Mouse (Mus musculus): Measurements from ENCODE around the gene Bri3bp. TPM values are rescaled to one million over a fixed set of nuclear protein-coding genes. Genes with fewer than 3 reads are reported as not detected.
A peak's percentile ranks its signal among the peaks of the same experiment; 100 is the strongest.
"Not testable (repeated sequence)": the region's sequence is repeated elsewhere in the genome, so short reads cannot be mapped to it uniquely, and the experiment has no call there.

Gene Bri3bp
- polyA plus RNA-seq, 1 experiment from 2014 or later: 39.8 TPM

DNA sequence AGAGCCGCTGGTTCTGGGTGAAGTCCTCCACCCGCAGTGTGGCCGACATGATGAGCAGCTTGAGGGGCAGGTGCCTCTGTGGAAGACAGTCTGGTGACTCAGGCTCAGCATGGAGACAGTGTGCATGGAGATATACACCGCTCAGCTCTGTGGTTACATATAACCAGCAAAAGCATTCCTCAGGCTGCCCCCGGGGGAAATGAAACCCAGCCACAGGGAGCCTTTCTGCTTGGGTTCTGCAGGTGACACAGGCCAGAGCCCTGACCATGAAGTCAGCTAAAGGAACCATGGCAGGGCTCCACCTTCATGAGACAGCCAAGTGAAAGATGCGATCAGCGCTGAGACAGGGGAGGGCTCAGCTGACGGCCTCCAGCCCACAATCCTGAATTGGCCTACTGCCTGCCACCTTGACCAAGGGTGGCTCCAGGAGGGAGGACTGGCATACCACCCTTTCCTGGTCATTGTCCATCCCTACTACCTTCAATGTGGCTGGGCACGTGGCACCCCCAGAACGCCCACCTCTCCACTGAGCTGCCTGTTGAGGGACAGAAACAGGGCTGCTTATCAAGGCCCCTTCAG is 15.6 kb upstream of the Bri3bp start:
- Histone ChIP-seq H3K27me3 (ENCODE audit: control insufficient read depth, insufficient read depth, low read length) (no peaks in the 10 kb centered on the region), H3K27ac (ENCODE audit: low read depth, low read length) (no peak overlapping the region), H3K4me3 (ENCODE audit: low read length) (no peak overlapping the region), H3K9ac (ENCODE audit: low read depth, low read length) (no peak overlapping the region), H3K4me1 (ENCODE audit: control insufficient read depth, insufficient read depth, low read length) (no peaks in the 10 kb centered on the region), H3K9me3 (ENCODE audit: control insufficient read depth, low read length) (no peaks in the 10 kb centered on the region), H3K4me2 (replicated peaks; ENCODE audit: low read depth, low read length) (no peak overlapping the region), H3K36me3 (ENCODE audit: control insufficient read depth, insufficient read depth, low read length) (peaks cover 99% of the 10 kb centered on the region)
- no peak for ATAC-seq (ENCODE audit: low FRiP score, low TSS enrichment)
- 94% methylated on average over 10 of the region's 10 CpGs for WGBS

DNA sequence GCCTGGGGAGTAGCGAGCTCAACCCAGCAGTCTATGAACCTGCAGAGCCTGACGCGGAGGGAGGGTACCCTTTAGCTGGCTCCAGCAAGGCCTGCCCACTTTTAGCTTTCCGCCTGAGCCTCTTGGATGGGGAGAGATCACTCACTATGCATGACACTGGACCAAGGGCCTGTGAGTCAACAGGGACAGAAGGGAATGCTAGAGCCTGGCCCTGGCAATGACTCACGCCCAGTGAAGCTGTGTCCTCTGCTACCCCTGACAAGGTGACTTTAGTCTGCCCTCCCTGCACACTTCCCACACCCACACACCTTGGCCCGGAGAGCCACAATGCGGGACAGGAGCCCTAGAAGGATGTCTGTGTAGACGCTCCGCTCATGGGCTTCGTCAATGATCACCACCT is 15.0 kb upstream of the Bri3bp start:
- no peak overlapping the region for H3K27ac ChIP-seq (ENCODE audit: low read depth, low read length)
- no peak for ATAC-seq (ENCODE audit: low FRiP score, low TSS enrichment)

DNA sequence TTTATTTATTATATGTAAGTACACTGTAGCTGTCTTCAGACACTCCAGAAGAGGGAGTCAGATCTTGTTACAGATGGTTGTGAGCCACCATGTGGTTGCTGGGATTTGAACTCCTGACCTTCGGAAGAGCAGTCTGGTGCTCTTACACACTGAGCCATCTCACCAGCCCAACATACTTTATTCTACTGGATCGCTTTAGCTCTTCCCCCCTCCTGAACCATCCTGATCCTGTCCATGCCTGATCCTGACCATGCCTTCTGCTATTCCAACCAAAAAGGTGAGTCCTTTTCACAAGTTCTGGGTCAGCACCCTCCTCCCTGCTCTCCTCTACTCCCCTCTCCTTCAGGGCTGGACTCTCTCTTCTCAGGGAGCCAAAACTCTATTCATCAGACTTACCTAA is 9.0 kb upstream of the Bri3bp start:
- H3K4me1 ChIP-seq (ENCODE audit: control insufficient read depth, insufficient read depth, low read length); H3K27me3 ChIP-seq (ENCODE audit: control insufficient read depth, insufficient read depth, low read length); H3K9ac ChIP-seq (ENCODE audit: low read depth, low read length); H3K4me2 ChIP-seq (replicated peaks; ENCODE audit: low read depth, low read length); ATAC-seq (ENCODE audit: low FRiP score, low TSS enrichment); H3K27ac ChIP-seq (ENCODE audit: low read depth, low read length); H3K9me3 ChIP-seq (ENCODE audit: control insufficient read depth, low read length); H3K4me3 ChIP-seq (ENCODE audit: low read length): not testable (repeated sequence)
- H3K36me3 ChIP-seq (ENCODE audit: control insufficient read depth, insufficient read depth, low read length): peaks cover 43% of the 10 kb centered on the region
- 94% methylated on average over 2 of the region's 2 CpGs for WGBS

More for the DNA sequence above, 15.0 kb upstream of the Bri3bp start:
- H3K4me3 ChIP-seq (ENCODE audit: low read length): no peak overlapping the region
- H3K27me3 ChIP-seq (ENCODE audit: control insufficient read depth, insufficient read depth, low read length): no peaks in the 10 kb centered on the region
- 96% methylated on average over 10 of the region's 10 CpGs for WGBS
- H3K4me2 ChIP-seq (replicated peaks; ENCODE audit: low read depth, low read length): no peak overlapping the region
- no peaks in the 10 kb centered on the region for H3K4me1 ChIP-seq (ENCODE audit: control insufficient read depth, insufficient read depth, low read length)
- H3K9ac ChIP-seq (ENCODE audit: low read depth, low read length): no peak overlapping the region
- no peaks in the 10 kb centered on the region for H3K9me3 ChIP-seq (ENCODE audit: control insufficient read depth, low read length)
- H3K36me3 ChIP-seq (ENCODE audit: control insufficient read depth, insufficient read depth, low read length): peaks cover 100% of the 10 kb centered on the region

DNA sequence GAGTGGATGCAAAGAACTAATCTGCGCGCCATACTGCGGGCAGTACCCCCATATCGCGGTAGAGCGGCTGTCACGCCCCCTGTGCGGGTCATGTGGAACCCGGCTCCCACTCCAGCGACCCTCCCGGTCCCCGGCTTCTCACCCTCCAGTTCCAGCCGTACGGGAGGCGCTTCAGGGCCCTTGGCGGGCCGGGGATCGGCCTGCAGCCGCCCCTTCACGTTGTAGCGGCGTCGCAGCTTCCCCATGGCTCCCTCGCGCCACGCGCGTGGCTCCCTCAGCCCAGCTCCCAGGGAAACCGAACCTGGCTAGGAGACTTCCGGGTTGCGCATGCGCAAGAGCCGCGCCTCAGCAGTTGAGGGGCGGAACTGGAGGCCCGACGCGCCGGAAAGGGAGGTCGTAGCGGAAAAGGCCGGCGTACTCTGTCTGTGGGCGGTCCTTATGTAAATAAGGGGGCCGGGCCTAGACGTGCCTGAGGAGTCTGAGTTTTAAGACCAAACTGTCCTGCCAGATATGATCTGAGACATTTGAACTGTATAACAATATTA is 7.5 kb upstream of the Bri3bp start, which contains the start of gene Dhx37:
Dhx37 (minus strand) TSS at position 329 of the 545 bp plus-strand sequence.
- peaks cover 28% of the 10 kb centered on the region for H3K36me3 ChIP-seq (ENCODE audit: control insufficient read depth, insufficient read depth, low read length)
- H3K4me2 ChIP-seq (replicated peaks; ENCODE audit: low read depth, low read length): peak within 1 kb of the TSS; percentile 87
- under 1% methylated on average over 46 of the region's 46 CpGs for WGBS
- H3K9ac ChIP-seq (ENCODE audit: low read depth, low read length): peak within 1 kb of the TSS; percentile 85
- no peaks in the 10 kb centered on the region for H3K9me3 ChIP-seq (ENCODE audit: control insufficient read depth, low read length)
- ATAC-seq (ENCODE audit: low FRiP score, low TSS enrichment): peak; percentile 95
- peak within 1 kb of the TSS; percentile 96 for H3K4me3 ChIP-seq (ENCODE audit: low read length)
- H3K27ac ChIP-seq (ENCODE audit: low read depth, low read length): 0 out of 2 replicates have a peak within 1 kb of the TSS, but pooled peaks have one; percentile 42
- no peaks in the 10 kb centered on the region for H3K27me3 ChIP-seq (ENCODE audit: control insufficient read depth, insufficient read depth, low read length)
- H3K4me1 ChIP-seq (ENCODE audit: control insufficient read depth, insufficient read depth, low read length): no peaks in the 10 kb centered on the region; the same call in 1 of the 2 replicates

DNA sequence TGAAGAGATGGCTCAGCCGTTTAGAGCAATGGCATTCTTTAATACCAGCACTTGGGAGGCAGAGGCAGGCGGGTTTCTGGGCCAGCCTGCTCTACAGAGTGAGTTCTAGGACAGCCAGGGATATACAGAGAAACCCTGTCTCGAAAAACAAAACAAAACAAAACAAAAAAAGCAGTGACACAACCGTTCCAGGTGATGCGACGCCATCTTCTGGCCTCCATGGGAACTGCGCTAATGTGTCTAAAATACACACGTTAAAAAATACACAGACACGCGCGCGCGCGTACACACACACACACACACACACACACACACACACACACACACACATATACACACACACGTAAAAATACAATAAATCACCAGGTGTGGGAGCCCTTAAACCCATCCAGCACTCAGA is 7.0 kb upstream of the Bri3bp start:
- H3K27ac ChIP-seq (ENCODE audit: low read depth, low read length); H3K9ac ChIP-seq (ENCODE audit: low read depth, low read length); H3K27me3 ChIP-seq (ENCODE audit: control insufficient read depth, insufficient read depth, low read length); H3K9me3 ChIP-seq (ENCODE audit: control insufficient read depth, low read length); H3K4me2 ChIP-seq (replicated peaks; ENCODE audit: low read depth, low read length); H3K4me1 ChIP-seq (ENCODE audit: control insufficient read depth, insufficient read depth, low read length): not testable (repeated sequence)
- H3K36me3 ChIP-seq (ENCODE audit: control insufficient read depth, insufficient read depth, low read length): peaks cover 23% of the 10 kb centered on the region
- H3K4me3 ChIP-seq (ENCODE audit: low read length): peak overlapping the region; percentile 96
- 51% methylated on average over 15 of the region's 15 CpGs for WGBS
- peak; percentile 47 for ATAC-seq (ENCODE audit: low FRiP score, low TSS enrichment)

DNA sequence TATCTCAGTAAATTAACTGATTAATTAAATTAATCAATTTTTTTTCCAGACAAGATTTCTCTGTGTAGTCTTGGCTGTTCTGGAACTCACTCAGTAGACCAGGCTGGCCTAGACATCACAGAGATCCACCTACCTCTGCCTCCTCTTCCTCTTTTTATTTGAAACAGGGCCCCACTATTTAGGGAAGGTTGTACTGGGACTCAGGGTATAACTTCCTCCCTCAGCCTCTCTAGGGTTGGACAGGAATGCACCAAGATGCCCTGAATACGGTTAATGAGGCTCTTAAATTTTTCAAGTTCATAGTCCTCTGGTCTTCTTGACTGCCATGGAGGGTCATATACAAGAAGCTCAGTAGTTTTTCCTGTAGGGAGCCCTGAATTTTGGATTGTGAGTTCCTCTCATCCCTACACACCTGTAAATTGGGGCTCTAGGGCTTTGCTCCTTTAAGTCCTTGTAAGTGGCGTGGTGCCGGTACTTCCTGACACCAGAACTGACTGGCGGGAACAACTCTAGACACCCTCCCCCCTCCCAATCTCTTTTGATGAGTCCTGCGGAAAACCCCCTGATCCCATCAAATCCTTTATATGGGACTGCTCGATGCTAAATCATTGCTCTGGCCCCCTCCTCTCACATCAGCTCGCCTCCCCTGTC is 660 bp upstream of the Bri3bp start:
- ATAC-seq (ENCODE audit: low FRiP score, low TSS enrichment): no peak; the same call in 1 of the 2 replicates
- Histone ChIP-seq H3K4me3 (ENCODE audit: low read length) (peak overlapping the region; percentile 80), H3K27me3 (ENCODE audit: control insufficient read depth, insufficient read depth, low read length) (no peaks in the 10 kb centered on the region), H3K9ac (ENCODE audit: low read depth, low read length) (peak overlapping the region; percentile 81; the same call in 1 of the 2 replicates), H3K9me3 (ENCODE audit: control insufficient read depth, low read length) (no peaks in the 10 kb centered on the region), H3K27ac (ENCODE audit: low read depth, low read length) (no peak overlapping the region), H3K36me3 (ENCODE audit: control insufficient read depth, insufficient read depth, low read length) (no peaks in the 10 kb centered on the region), H3K4me2 (replicated peaks; ENCODE audit: low read depth, low read length) (peak overlapping the region; percentile 84), H3K4me1 (ENCODE audit: control insufficient read depth, insufficient read depth, low read length) (0 out of 2 replicates have a peak, but pooled peaks cover 9% of the 10 kb centered on the region)
- WGBS: 2% methylated on average over 7 of the region's 7 CpGs

DNA sequence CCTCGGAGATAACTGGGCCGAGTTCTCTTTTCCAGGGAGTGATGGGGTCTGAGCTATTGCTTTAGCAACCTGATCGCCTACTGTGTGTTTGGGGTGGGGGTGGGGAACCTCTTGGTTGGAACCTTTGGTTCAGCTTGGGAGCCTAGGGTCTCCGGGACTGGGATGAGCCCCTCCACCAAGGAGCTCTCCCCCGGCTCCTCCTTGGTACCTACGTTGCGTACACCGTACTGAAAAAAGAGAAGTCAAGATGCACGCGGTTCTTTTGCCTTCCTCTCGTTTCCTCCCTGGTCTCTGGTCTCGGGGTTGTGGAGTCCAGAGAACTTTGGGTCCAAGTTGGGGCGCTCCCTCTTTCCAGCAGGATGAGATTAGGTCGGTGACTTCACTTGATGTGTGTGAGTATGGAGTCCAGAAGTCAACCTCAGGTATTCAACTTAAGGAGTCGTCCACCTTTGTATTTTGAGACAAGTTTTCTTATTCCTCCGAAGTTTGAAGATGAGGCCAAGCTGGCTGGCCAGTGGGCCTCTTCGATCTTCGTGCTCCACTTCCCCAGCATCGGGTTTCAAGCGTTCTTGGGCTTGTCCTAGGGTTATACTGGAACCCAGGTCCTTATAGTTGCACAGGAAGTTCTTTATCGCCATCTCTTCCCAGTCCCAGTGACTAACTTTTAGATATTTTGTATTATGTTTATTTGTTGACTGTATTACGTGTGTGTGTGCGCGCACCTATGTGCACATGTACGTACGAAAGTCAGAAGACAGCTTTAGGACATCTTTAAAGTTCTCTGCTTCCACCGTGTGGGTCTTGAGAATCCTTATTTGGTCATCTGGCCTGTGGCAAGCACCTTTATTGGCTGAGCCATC is 998 bp downstream of the Bri3bp start:
- Histone ChIP-seq H3K4me2 (replicated peaks; ENCODE audit: low read depth, low read length) (peak overlapping the region; percentile 84), H3K27ac (ENCODE audit: low read depth, low read length) (peak overlapping the region; percentile 82; the same call in 1 of the 2 replicates)
- ATAC-seq (ENCODE audit: low FRiP score, low TSS enrichment): peak; percentile 7; the same call in 1 of the 2 replicates

DNA sequence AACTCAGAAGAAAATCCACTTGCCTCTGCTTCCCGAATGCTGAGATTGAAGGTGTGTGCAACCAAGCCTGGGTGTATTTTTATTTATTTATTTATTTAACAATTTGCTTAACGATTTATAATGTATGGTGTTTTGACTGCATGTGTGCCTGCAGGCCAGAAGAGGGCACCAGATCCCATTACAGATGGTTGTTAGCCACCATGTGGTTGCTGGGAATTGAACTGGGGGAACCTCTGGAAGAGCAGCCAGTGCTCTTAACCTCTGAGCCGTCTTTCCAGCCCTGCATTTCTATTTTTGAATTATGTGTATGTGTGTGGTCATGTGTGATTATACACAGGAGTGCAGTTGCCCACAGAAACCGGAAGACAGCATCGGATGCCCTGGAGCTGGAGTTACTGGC is 2.0 kb downstream of the Bri3bp start:
- no peaks in the 10 kb centered on the region for H3K9me3 ChIP-seq (ENCODE audit: control insufficient read depth, low read length)
- H3K27ac ChIP-seq (ENCODE audit: low read depth, low read length): no peak overlapping the region
- no peak for ATAC-seq (ENCODE audit: low FRiP score, low TSS enrichment)
- H3K4me3 ChIP-seq (ENCODE audit: low read length): no peak overlapping the region
- 0 out of 2 replicates have a peak, but pooled peaks cover 9% of the 10 kb centered on the region for H3K4me1 ChIP-seq (ENCODE audit: control insufficient read depth, insufficient read depth, low read length)
- no peak overlapping the region for H3K4me2 ChIP-seq (replicated peaks; ENCODE audit: low read depth, low read length)
- no peaks in the 10 kb centered on the region for H3K27me3 ChIP-seq (ENCODE audit: control insufficient read depth, insufficient read depth, low read length)
- no peaks in the 10 kb centered on the region; the same call in 1 of the 2 replicates for H3K36me3 ChIP-seq (ENCODE audit: control insufficient read depth, insufficient read depth, low read length)
- H3K9ac ChIP-seq (ENCODE audit: low read depth, low read length): no peak overlapping the region
- whole genome bisulfite sequencing: 88% methylated on average over 5 of the region's 5 CpGs

More for the DNA sequence above, 998 bp downstream of the Bri3bp start:
- Histone ChIP-seq H3K9ac (ENCODE audit: low read depth, low read length) (peak overlapping the region; percentile 81), H3K4me1 (ENCODE audit: control insufficient read depth, insufficient read depth, low read length) (0 out of 2 replicates have a peak, but pooled peaks cover 9% of the 10 kb centered on the region), H3K27me3 (ENCODE audit: control insufficient read depth, insufficient read depth, low read length) (no peaks in the 10 kb centered on the region), H3K9me3 (ENCODE audit: control insufficient read depth, low read length) (no peaks in the 10 kb centered on the region), H3K4me3 (ENCODE audit: low read length) (peak overlapping the region; percentile 80), H3K36me3 (ENCODE audit: control insufficient read depth, insufficient read depth, low read length) (no peaks in the 10 kb centered on the region; the same call in 1 of the 2 replicates)
- WGBS: 20% methylated on average over 27 of the region's 27 CpGs
